Mouse (Mus musculus): ENCODE data around the gene Gja4. TPM values are rescaled to one million over a fixed set of nuclear protein-coding genes. Genes with fewer than 3 reads are reported as not detected.
A peak's percentile ranks its signal among the peaks of the same experiment; 100 is the strongest.

Gja4 gene
- total RNA-seq, 1 experiment = 2.0 TPM

DNA sequence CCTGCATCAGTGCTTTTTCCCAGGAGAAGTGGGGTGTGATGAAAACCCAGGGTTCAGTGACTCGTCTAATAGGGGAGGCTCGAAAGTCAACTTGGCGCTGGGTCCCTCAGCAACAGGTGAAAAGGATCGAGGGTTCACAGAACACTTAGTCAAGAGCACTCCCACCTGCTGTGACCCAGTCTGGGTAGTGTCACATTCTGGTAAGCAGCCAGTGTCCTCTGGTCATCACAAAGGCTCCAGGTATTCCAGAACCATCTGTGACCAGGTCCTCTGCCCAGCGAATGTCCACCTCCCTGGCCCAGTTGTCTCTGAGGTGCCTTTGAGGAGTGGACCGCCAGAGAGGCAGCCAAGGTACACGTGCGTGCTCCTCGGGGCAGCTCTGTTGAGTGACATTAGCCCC lies 2.3 kb downstream of the Gja4 start:
- in situ Hi-C loops (cut with MboI; ENCODE audit: low sequenced_read_pairs in 2 of 2, unreplicated experiment in 2 of 2) = loop anchor here in 1 of 2 experiments (10.0 kb wide), 1 partner anchor 237 kb away; the partner anchor contains the start of gene Zmym6
- TF ChIP-seq ZC3H11A (IDR thresholded peaks at IDR 0.05; ENCODE audit: borderline replicate concordance, low read depth, low read length) = no peak
- no peak for TF ChIP-seq CHD2 (IDR thresholded peaks at IDR 0.05; ENCODE audit: low read depth, low read length)
- TF ChIP-seq MAFK (IDR thresholded peaks at IDR 0.05; ENCODE audit: insufficient read depth, low read depth, low read length) = no peak
- TF ChIP-seq ZNF384 (IDR thresholded peaks at IDR 0.05; ENCODE audit: low read depth, low read length) = no peak
- TF ChIP-seq HCFC1 (IDR thresholded peaks at IDR 0.05; ENCODE audit: borderline replicate concordance, insufficient read depth, low read length) = no peak
- H3K27ac ChIP-seq (ENCODE audit: insufficient read depth, low read depth, low read length, poor library complexity, severe bottlenecking) = no peak overlapping the region
- H3K4me3 ChIP-seq (ENCODE audit: insufficient read depth in 1 of 2, low read depth in 1 of 2, low read length in 2 of 2, poor library complexity in 1 of 2, severe bottlenecking in 1 of 2) = no peak overlapping the region
- no peaks in the 10 kb centered on the region for H3K36me3 ChIP-seq (ENCODE audit: control insufficient read depth, insufficient read depth, low read length, poor library complexity, severe bottlenecking)
- no peak overlapping the region for H3K9ac ChIP-seq (ENCODE audit: insufficient read depth, low read depth, low read length, poor library complexity, severe bottlenecking)
- H3K9me3 ChIP-seq (ENCODE audit: control insufficient read depth, insufficient read depth, low read depth, low read length) = no peaks in the 10 kb centered on the region
- DNase-seq (ENCODE audit: low read depth, low spot score) = no peak
- peaks cover 3 to 12% of the 10 kb centered on the region in 2 experiments; a peak in 3 of 4 replicates for H3K4me1 ChIP-seq (ENCODE audit: control insufficient read depth in 2 of 2, insufficient read depth in 2 of 2, low read length in 2 of 2, poor library complexity in 1 of 2)

DNA sequence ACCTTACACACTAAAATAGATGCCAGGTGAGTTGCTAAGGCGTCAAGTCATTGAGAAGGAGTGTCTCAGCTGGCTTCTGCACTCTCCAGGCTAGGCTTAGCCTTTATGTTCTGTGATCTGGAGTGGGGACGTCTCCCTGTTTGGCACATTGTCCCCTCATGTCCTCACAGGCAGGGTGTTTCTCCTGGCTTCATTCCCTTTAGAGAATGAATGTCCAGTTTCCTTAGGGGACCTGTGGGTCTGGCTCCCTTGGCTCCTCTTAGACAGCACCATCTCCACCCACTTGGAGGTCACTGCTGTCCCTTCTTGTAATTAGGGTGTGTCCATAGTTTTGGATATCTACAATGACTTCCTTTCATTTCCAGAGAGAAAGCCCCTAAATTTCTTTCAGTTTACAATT lies 6.9 kb downstream of the Gja4 start:
- H3K27ac ChIP-seq (ENCODE audit: insufficient read depth, low read depth, low read length, poor library complexity, severe bottlenecking) = no peak overlapping the region
- no peak overlapping the region for H3K9ac ChIP-seq (ENCODE audit: insufficient read depth, low read depth, low read length, poor library complexity, severe bottlenecking)
- no peak for DNase-seq (ENCODE audit: low read depth, low spot score)
- no peaks in the 10 kb centered on the region for H3K36me3 ChIP-seq (ENCODE audit: control insufficient read depth, insufficient read depth, low read length, poor library complexity, severe bottlenecking)
- no peaks in the 10 kb centered on the region for H3K9me3 ChIP-seq (ENCODE audit: control insufficient read depth, insufficient read depth, low read depth, low read length)
- in situ Hi-C loops (cut with MboI; ENCODE audit: low sequenced_read_pairs in 2 of 2, unreplicated experiment in 2 of 2) = no loop called here
- H3K4me1 ChIP-seq (ENCODE audit: control insufficient read depth in 2 of 2, insufficient read depth in 2 of 2, low read length in 2 of 2, poor library complexity in 1 of 2) = no peaks in the 10 kb centered on the region
- no peak overlapping the region for H3K4me3 ChIP-seq (ENCODE audit: insufficient read depth in 1 of 2, low read depth in 1 of 2, low read length in 2 of 2, poor library complexity in 1 of 2, severe bottlenecking in 1 of 2)
- TF ChIP-seq ZC3H11A (IDR thresholded peaks at IDR 0.05; ENCODE audit: borderline replicate concordance, low read depth, low read length) (no peak), CHD2 (IDR thresholded peaks at IDR 0.05; ENCODE audit: low read depth, low read length) (no peak), ZNF384 (IDR thresholded peaks at IDR 0.05; ENCODE audit: low read depth, low read length) (no peak), MAFK (IDR thresholded peaks at IDR 0.05; ENCODE audit: insufficient read depth, low read depth, low read length) (no peak), HCFC1 (IDR thresholded peaks at IDR 0.05; ENCODE audit: borderline replicate concordance, insufficient read depth, low read length) (no peak)

DNA sequence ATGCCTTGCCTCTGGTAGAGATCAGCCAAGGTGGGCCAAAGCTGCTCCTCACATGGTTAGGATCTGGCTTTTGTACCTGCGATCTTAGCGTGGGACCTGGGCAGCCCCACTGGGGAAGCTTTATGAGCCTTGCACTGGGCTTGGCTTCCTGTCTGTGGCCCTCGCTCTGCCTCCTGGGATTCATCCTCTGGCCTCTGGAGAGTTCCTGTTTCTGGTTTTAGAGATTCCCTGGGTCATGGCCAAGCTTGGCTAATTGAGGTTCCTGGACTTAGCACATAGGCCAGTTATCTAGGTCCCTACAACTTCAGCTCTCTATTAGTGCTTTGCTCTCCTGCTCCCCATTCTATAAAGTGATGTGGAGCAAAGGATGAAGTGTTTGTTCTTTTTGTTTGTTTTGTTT lies 10.0 kb downstream of the Gja4 start:
- H3K4me3 ChIP-seq (ENCODE audit: insufficient read depth in 1 of 2, low read depth in 1 of 2, low read length in 2 of 2, poor library complexity in 1 of 2, severe bottlenecking in 1 of 2) = no peak overlapping the region
- no peak for DNase-seq (ENCODE audit: low read depth, low spot score)
- H3K9me3 ChIP-seq (ENCODE audit: control insufficient read depth, insufficient read depth, low read depth, low read length) = no peaks in the 10 kb centered on the region
- in situ Hi-C loops (cut with MboI; ENCODE audit: low sequenced_read_pairs in 2 of 2, unreplicated experiment in 2 of 2) = no loop called here
- no peak overlapping the region for H3K27ac ChIP-seq (ENCODE audit: insufficient read depth, low read depth, low read length, poor library complexity, severe bottlenecking)
- no peak overlapping the region for H3K9ac ChIP-seq (ENCODE audit: insufficient read depth, low read depth, low read length, poor library complexity, severe bottlenecking)
- H3K36me3 ChIP-seq (ENCODE audit: control insufficient read depth, insufficient read depth, low read length, poor library complexity, severe bottlenecking) = no peaks in the 10 kb centered on the region
- no peaks in the 10 kb centered on the region for H3K4me1 ChIP-seq (ENCODE audit: control insufficient read depth in 2 of 2, insufficient read depth in 2 of 2, low read length in 2 of 2, poor library complexity in 1 of 2)
- TF ChIP-seq HCFC1 (IDR thresholded peaks at IDR 0.05; ENCODE audit: borderline replicate concordance, insufficient read depth, low read length) (no peak), MAFK (IDR thresholded peaks at IDR 0.05; ENCODE audit: insufficient read depth, low read depth, low read length) (no peak), CHD2 (IDR thresholded peaks at IDR 0.05; ENCODE audit: low read depth, low read length) (no peak), ZNF384 (IDR thresholded peaks at IDR 0.05; ENCODE audit: low read depth, low read length) (no peak), ZC3H11A (IDR thresholded peaks at IDR 0.05; ENCODE audit: borderline replicate concordance, low read depth, low read length) (no peak)

DNA sequence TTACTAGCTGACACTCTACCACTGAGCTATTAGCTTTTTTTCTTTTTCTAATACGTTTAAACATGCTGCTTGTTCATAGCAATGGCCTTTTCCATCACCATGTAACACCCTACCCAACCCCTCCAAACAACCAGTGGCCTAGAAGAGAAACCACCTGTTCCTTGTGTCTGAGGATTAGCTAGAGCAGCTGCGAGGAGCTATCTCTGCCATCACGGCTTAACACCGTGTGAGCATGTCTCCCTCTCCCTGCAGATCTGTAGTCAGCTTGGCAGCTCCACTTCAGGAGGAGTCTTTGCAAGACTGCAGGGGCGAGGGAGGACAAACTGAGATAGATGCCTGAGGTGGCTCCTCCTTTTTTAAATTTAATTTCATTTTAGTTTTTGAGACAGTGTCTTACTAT lies 13.3 kb downstream of the Gja4 start:
- H3K9me3 ChIP-seq (ENCODE audit: control insufficient read depth, insufficient read depth, low read depth, low read length) = no peaks in the 10 kb centered on the region
- no peak overlapping the region for H3K27ac ChIP-seq (ENCODE audit: insufficient read depth, low read depth, low read length, poor library complexity, severe bottlenecking)
- TF ChIP-seq CHD2 (IDR thresholded peaks at IDR 0.05; ENCODE audit: low read depth, low read length) (no peak), HCFC1 (IDR thresholded peaks at IDR 0.05; ENCODE audit: borderline replicate concordance, insufficient read depth, low read length) (no peak), MAFK (IDR thresholded peaks at IDR 0.05; ENCODE audit: insufficient read depth, low read depth, low read length) (no peak), ZNF384 (IDR thresholded peaks at IDR 0.05; ENCODE audit: low read depth, low read length) (no peak), ZC3H11A (IDR thresholded peaks at IDR 0.05; ENCODE audit: borderline replicate concordance, low read depth, low read length) (no peak)
- H3K36me3 ChIP-seq (ENCODE audit: control insufficient read depth, insufficient read depth, low read length, poor library complexity, severe bottlenecking) = no peaks in the 10 kb centered on the region
- in situ Hi-C loops (cut with MboI; ENCODE audit: low sequenced_read_pairs in 2 of 2, unreplicated experiment in 2 of 2) = no loop called here
- no peak overlapping the region for H3K4me3 ChIP-seq (ENCODE audit: insufficient read depth in 1 of 2, low read depth in 1 of 2, low read length in 2 of 2, poor library complexity in 1 of 2, severe bottlenecking in 1 of 2)
- no peak for DNase-seq (ENCODE audit: low read depth, low spot score)
- H3K9ac ChIP-seq (ENCODE audit: insufficient read depth, low read depth, low read length, poor library complexity, severe bottlenecking) = no peak overlapping the region
- no peaks in the 10 kb centered on the region for H3K4me1 ChIP-seq (ENCODE audit: control insufficient read depth in 2 of 2, insufficient read depth in 2 of 2, low read length in 2 of 2, poor library complexity in 1 of 2)

DNA sequence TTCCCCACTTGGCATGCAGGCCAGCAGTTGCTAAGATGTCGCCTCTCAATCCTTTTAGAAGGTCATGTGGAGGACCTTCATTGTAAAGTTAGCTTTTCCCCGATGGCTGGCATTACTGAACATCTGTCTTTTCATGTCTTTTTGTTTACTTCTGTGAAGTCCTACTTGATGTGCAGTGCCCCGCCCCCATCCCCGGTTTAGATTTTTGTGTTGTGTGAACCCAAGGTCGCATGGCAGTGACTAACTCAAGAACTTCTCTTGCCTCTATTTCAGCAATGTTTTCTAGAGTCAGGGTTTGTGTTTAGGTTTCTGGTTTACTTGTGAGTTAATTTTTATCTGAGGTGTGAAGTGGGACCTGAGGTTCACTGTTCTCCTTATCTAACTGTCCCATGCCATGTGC lies 21.2 kb downstream of the Gja4 start:
- Histone ChIP-seq H3K9me3 (ENCODE audit: control insufficient read depth, insufficient read depth, low read depth, low read length) (no peaks in the 10 kb centered on the region), H3K9ac (ENCODE audit: insufficient read depth, low read depth, low read length, poor library complexity, severe bottlenecking) (no peak overlapping the region), H3K4me1 (ENCODE audit: control insufficient read depth in 2 of 2, insufficient read depth in 2 of 2, low read length in 2 of 2, poor library complexity in 1 of 2) (no peaks in the 10 kb centered on the region), H3K27ac (ENCODE audit: insufficient read depth, low read depth, low read length, poor library complexity, severe bottlenecking) (no peak overlapping the region), H3K36me3 (ENCODE audit: control insufficient read depth, insufficient read depth, low read length, poor library complexity, severe bottlenecking) (no peaks in the 10 kb centered on the region), H3K4me3 (ENCODE audit: insufficient read depth in 1 of 2, low read depth in 1 of 2, low read length in 2 of 2, poor library complexity in 1 of 2, severe bottlenecking in 1 of 2) (no peak overlapping the region)
- in situ Hi-C loops (cut with MboI; ENCODE audit: low sequenced_read_pairs in 2 of 2, unreplicated experiment in 2 of 2) = no loop called here
- TF ChIP-seq ZC3H11A (IDR thresholded peaks at IDR 0.05; ENCODE audit: borderline replicate concordance, low read depth, low read length) = no peak
- TF ChIP-seq CHD2 (IDR thresholded peaks at IDR 0.05; ENCODE audit: low read depth, low read length) = no peak
- no peak for TF ChIP-seq MAFK (IDR thresholded peaks at IDR 0.05; ENCODE audit: insufficient read depth, low read depth, low read length)
- no peak for TF ChIP-seq HCFC1 (IDR thresholded peaks at IDR 0.05; ENCODE audit: borderline replicate concordance, insufficient read depth, low read length)
- TF ChIP-seq ZNF384 (IDR thresholded peaks at IDR 0.05; ENCODE audit: low read depth, low read length) = no peak
- DNase-seq (ENCODE audit: low read depth, low spot score) = peak; percentile 21

All from ES-E14 (cell line).